Mouse (Mus musculus) spleen, adult 2 months (tissue): ENCODE data around the gene Mettl24.

Experiments used
- CTCF ChIP-seq: fragments of 200-500 bp; IDR thresholded peaks from 2 replicates; pipeline ENCODE4 v1.5.1; 2011; ENCODE audit warnings: mild to moderate bottlenecking, inconsistent platforms; ENCODE audit not compliant: insufficient read depth, insufficient read length, insufficient replicate concordance; ENCODE audit errors: extremely low read depth
- POLR2A ChIP-seq: fragments of 200-500 bp; IDR thresholded peaks from 2 replicates; pipeline ENCODE4 v1.6.1; 2011; ENCODE audit warnings: low read depth, low read length, inconsistent platforms

GRCm38 (mm10) chr10:40830312-40830711, 147.2 kb downstream of the Mettl24 start:
- TF ChIP-seq CTCF: no peak
- TF ChIP-seq POLR2A: no peak
